Mouse (Mus musculus): Measurements from ENCODE around the gene Diras1. TPM values are rescaled to one million over a fixed set of nuclear protein-coding genes. Genes with fewer than 3 reads are reported as not detected.

Diras1 gene
- polyA plus RNA-seq, 1 experiment: 0.38 TPM

GRCm38 (mm10) chr10:80998021-80998420 is 27.4 kb downstream of the Diras1 start:
- Histone ChIP-seq H3K4me3 (ENCODE audit: low read depth, low read length) (no peak overlapping the region), H3K27me3 (ENCODE audit: control insufficient read depth, insufficient read depth, low read length) (no peaks in the 10 kb centered on the region), H3K4me1 (ENCODE audit: control insufficient read depth, insufficient read depth, insufficient read length, low read length) (peaks cover 5% of the 10 kb centered on the region), H3K36me3 (ENCODE audit: control insufficient read depth, insufficient read depth, low read length) (no peaks in the 10 kb centered on the region), H3K27ac (ENCODE audit: insufficient read depth, low read depth, low read length) (no peak overlapping the region)
- 44% methylated on average over 14 of the region's 14 CpGs for WGBS
- TF ChIP-seq POLR2A (IDR thresholded peaks at IDR 0.05; ENCODE audit: low read depth, low read length): no peak
- no peak for TF ChIP-seq CTCF (IDR thresholded peaks at IDR 0.05; ENCODE audit: extremely low read depth, insufficient read length, insufficient replicate concordance, low read depth, low read length)

DNA sequence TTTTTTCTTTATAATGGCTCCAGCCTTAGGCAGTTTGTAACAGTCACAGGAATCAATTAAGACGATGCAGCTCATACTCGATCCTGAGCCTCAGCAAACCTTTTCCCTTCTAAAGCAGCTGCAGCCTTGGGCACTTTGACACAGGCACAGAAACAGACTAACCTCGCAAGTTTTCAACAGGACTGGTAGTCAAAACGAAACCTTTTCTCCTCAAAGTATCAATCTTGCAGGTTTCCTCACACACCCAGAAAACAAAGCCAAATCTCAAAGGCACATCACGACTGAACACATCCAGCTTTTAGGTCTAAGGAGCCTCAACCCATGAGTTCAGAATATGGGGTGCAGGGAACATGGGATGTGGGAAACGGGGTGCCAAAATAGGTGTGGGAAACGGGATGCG is 28.1 kb downstream of the Diras1 start:
- 78% methylated on average over 8 of the region's 8 CpGs for WGBS

GRCm38 (mm10) chr10:80996501-80996900 is 29.0 kb downstream of the Diras1 start:
- 91% methylated on average over 8 of the region's 8 CpGs for WGBS
- Histone ChIP-seq H3K4me1 (ENCODE audit: control insufficient read depth, insufficient read depth, insufficient read length, low read length) (peaks cover 5% of the 10 kb centered on the region), H3K36me3 (ENCODE audit: control insufficient read depth, insufficient read depth, low read length) (no peaks in the 10 kb centered on the region), H3K4me3 (ENCODE audit: low read depth, low read length) (no peak overlapping the region), H3K27ac (ENCODE audit: insufficient read depth, low read depth, low read length) (no peak overlapping the region), H3K27me3 (ENCODE audit: control insufficient read depth, insufficient read depth, low read length) (no peaks in the 10 kb centered on the region)
- TF ChIP-seq POLR2A (IDR thresholded peaks at IDR 0.05; ENCODE audit: low read depth, low read length) (no peak), CTCF (IDR thresholded peaks at IDR 0.05; ENCODE audit: extremely low read depth, insufficient read length, insufficient replicate concordance, low read depth, low read length) (no peak)

More for the DNA sequence above, 28.1 kb downstream of the Diras1 start:
- Histone ChIP-seq H3K27ac (ENCODE audit: insufficient read depth, low read depth, low read length) (no peak overlapping the region), H3K4me3 (ENCODE audit: low read depth, low read length) (no peak overlapping the region), H3K4me1 (ENCODE audit: control insufficient read depth, insufficient read depth, insufficient read length, low read length) (peaks cover 5% of the 10 kb centered on the region), H3K36me3 (ENCODE audit: control insufficient read depth, insufficient read depth, low read length) (no peaks in the 10 kb centered on the region), H3K27me3 (ENCODE audit: control insufficient read depth, insufficient read depth, low read length) (no peaks in the 10 kb centered on the region)
- TF ChIP-seq CTCF (IDR thresholded peaks at IDR 0.05; ENCODE audit: extremely low read depth, insufficient read length, insufficient replicate concordance, low read depth, low read length) (no peak), POLR2A (IDR thresholded peaks at IDR 0.05; ENCODE audit: low read depth, low read length) (no peak)

- Histone ChIP-seq H3K27me3 (ENCODE audit: control insufficient read depth, insufficient read depth, low read length) (no peaks in the 10 kb centered on the region), H3K4me1 (ENCODE audit: control insufficient read depth, insufficient read depth, insufficient read length, low read length) (peaks cover 5% of the 10 kb centered on the region), H3K4me3 (ENCODE audit: low read depth, low read length) (no peak overlapping the region), H3K27ac (ENCODE audit: insufficient read depth, low read depth, low read length) (no peak overlapping the region), H3K36me3 (ENCODE audit: control insufficient read depth, insufficient read depth, low read length) (no peaks in the 10 kb centered on the region)
- TF ChIP-seq CTCF (IDR thresholded peaks at IDR 0.05; ENCODE audit: extremely low read depth, insufficient read length, insufficient replicate concordance, low read depth, low read length) (peak; percentile 97; the same call in 1 of the 2 replicates), POLR2A (IDR thresholded peaks at IDR 0.05; ENCODE audit: low read depth, low read length) (no peak)
- WGBS: 9% methylated on average over 21 of the region's 21 CpGs
Measured at GRCm38 (mm10) chr10:80995091-80995632, 30.3 kb downstream of the Diras1 start.

DNA sequence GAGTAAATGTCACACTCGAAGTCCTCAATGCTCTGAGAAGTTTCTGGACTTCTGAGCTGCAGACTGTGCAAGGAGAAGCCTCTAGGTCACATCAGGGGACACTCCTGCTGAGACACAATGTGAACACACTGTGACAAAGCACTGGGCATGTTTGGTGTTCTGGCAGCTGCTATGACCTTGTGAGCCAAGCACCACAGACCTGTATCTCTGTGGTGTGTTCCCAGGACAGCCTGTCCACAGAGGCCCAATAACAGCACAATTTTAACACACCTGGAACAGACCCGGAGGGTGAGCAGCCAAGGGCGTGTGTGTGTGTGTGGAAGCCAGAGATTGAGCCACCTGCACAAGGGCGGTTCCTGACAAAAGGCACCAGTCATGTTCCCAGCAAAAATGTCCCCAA is 30.8 kb downstream of the Diras1 start:
- no peaks in the 10 kb centered on the region for H3K36me3 ChIP-seq (ENCODE audit: control insufficient read depth, insufficient read depth, low read length)
- 32% methylated on average over 4 of the region's 4 CpGs for WGBS
- H3K4me3 ChIP-seq (ENCODE audit: low read depth, low read length): no peak overlapping the region
- H3K27ac ChIP-seq (ENCODE audit: insufficient read depth, low read depth, low read length): no peak overlapping the region
- TF ChIP-seq POLR2A (IDR thresholded peaks at IDR 0.05; ENCODE audit: low read depth, low read length) (no peak), CTCF (IDR thresholded peaks at IDR 0.05; ENCODE audit: extremely low read depth, insufficient read length, insufficient replicate concordance, low read depth, low read length) (no peak)
- H3K4me1 ChIP-seq (ENCODE audit: control insufficient read depth, insufficient read depth, insufficient read length, low read length): peaks cover 3% of the 10 kb centered on the region
- no peaks in the 10 kb centered on the region for H3K27me3 ChIP-seq (ENCODE audit: control insufficient read depth, insufficient read depth, low read length)

DNA sequence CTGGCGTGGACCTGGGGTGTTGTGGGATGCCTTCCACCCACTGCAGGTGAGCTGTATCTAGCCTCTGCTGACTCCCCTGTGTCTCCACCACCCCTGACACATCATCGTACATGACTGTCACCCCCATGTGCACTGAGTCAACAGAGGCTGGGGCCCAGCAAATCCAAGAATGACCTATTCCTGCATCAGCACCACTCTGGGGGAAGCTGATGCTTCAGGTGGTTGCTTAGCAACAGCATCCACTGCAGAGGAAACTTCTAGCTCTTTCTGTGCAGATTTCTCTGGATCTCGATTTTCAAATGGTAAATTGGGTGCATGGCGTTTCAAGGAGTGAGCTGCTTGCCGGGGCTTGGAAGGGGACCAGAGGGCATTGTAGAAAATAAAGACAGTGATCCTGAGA is 32.2 kb downstream of the Diras1 start:
- no peak overlapping the region for H3K27ac ChIP-seq (ENCODE audit: insufficient read depth, low read depth, low read length)
- no peaks in the 10 kb centered on the region for H3K36me3 ChIP-seq (ENCODE audit: control insufficient read depth, insufficient read depth, low read length)
- H3K4me3 ChIP-seq (ENCODE audit: low read depth, low read length): no peak overlapping the region
- 78% methylated on average over 5 of the region's 5 CpGs for WGBS
- no peak for TF ChIP-seq CTCF (IDR thresholded peaks at IDR 0.05; ENCODE audit: extremely low read depth, insufficient read length, insufficient replicate concordance, low read depth, low read length)
- TF ChIP-seq POLR2A (IDR thresholded peaks at IDR 0.05; ENCODE audit: low read depth, low read length): no peak
- no peaks in the 10 kb centered on the region for H3K27me3 ChIP-seq (ENCODE audit: control insufficient read depth, insufficient read depth, low read length)
- peaks cover 2% of the 10 kb centered on the region; the same call in 1 of the 2 replicates for H3K4me1 ChIP-seq (ENCODE audit: control insufficient read depth, insufficient read depth, insufficient read length, low read length)

DNA sequence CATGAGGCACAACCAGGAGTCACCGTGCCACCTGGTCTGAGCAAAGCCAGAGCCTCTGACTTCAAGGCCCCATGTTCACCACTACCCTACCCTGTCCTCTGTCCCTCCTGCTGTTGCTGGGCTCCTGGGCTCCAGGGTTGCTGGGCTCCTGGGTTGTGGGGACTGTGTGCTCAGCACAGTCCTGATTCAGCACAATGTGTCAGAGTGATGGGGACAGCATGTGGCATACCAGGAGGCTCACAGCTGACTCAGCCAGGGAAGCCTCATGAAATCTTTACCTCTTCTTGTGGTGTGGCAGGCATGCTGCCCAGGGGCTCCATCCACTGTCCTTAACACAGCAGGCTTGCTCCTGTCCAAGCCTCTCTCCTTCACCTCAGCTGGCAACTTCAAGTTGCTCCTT is 33.5 kb downstream of the Diras1 start:
- 93% methylated on average over 1 of the region's 1 CpGs for WGBS
- H3K36me3 ChIP-seq (ENCODE audit: control insufficient read depth, insufficient read depth, low read length): no peaks in the 10 kb centered on the region
- no peak overlapping the region for H3K27ac ChIP-seq (ENCODE audit: insufficient read depth, low read depth, low read length)
- no peak for TF ChIP-seq POLR2A (IDR thresholded peaks at IDR 0.05; ENCODE audit: low read depth, low read length)
- no peaks in the 10 kb centered on the region for H3K27me3 ChIP-seq (ENCODE audit: control insufficient read depth, insufficient read depth, low read length)
- H3K4me3 ChIP-seq (ENCODE audit: low read depth, low read length): no peak overlapping the region
- peaks cover 8% of the 10 kb centered on the region for H3K4me1 ChIP-seq (ENCODE audit: control insufficient read depth, insufficient read depth, insufficient read length, low read length)

Data from small intestine, adult 2 months (tissue).